In genomic region chr19:4820678-4821303, GRCm38 (mm10) we compare ENCODE assay signal across 9 mouse cellular contexts. TPM values are rescaled to one million over a fixed set of nuclear protein-coding genes. Genes with fewer than 3 reads are reported as not detected.
DNase-seq lines count a peak whose midpoint lies in the region; ATAC-seq lines count a peak whose summit lies in the region.
"Had no signal": no experiment of that assay in that cellular context is flagged by ENCODE, and none has a peak within 500 bp of the region (broad histone marks: within the 10 kb centered on the region; RNA-seq: fewer than 3 reads in every experiment).

No protein-coding gene starts in this region.

- 0 out of 2 replicates have a peak overlapping the region, but pooled peaks have one; percentile 40 for H3K27ac ChIP-seq in intestine, embryonic 15.5 days

- DNase-seq in adrenal gland, adult (ENCODE audit: inconsistent age in 2 of 2, low spot score in 1 of 2), result peak; percentile 60 to 83
- DNase-seq in adrenal gland, postnatal 4 days (ENCODE audit: low spot score in 2 of 2), result no peak
- DNase-seq in 3T3-L1 (ENCODE audit: low read depth, low spot score), result peak; percentile 51
- peak; percentile 46 to 63 for DNase-seq in left cerebral cortex, adult 9 months (ENCODE audit: low spot score in 2 of 2)
- DNase-seq in right cerebral cortex, postnatal 10 days (ENCODE audit: low spot score in 2 of 2), result peak; percentile 88 to 89

- H3K36me3 ChIP-seq in intestine, embryonic 15.5 days, result peaks cover 7% of the 10 kb centered on the region

- no peak overlapping the region for H3K4me3 ChIP-seq in intestine, embryonic 15.5 days (replicated peaks)

- 0 out of 2 replicates have a peak, but pooled peaks cover under 1% of the 10 kb centered on the region for H3K9me3 ChIP-seq in intestine, embryonic 15.5 days

- H3K27me3 ChIP-seq in intestine, embryonic 15.5 days (replicated peaks), result no peaks in the 10 kb centered on the region

- WGBS in intestine, embryonic 15.5 days, result 55% methylated on average over 5 of the region's 5 CpGs

- H3K4me2 ChIP-seq in intestine, embryonic 15.5 days (replicated peaks), result no peak overlapping the region

- ATAC-seq in frontal cortex, adult (ENCODE audit: low TSS enrichment), result peak; percentile 52; the same call in 1 of the 2 replicates
- peak; percentile 96 for ATAC-seq in intestine, embryonic 15.5 days
- ATAC-seq in activated CD4-positive, CD25-positive, alpha-beta regulatory T cell, adult 4 months, result no peak

- peaks cover 2% of the 10 kb centered on the region; the same call in 1 of the 2 replicates for H3K4me1 ChIP-seq in intestine, embryonic 15.5 days (replicated peaks)

- no peak overlapping the region for H3K9ac ChIP-seq in intestine, embryonic 15.5 days

RNA-seq across cellular contexts. Expression of gene Rbm14, which starts 9.4 kb away (rescaled TPM):
- 10 to 100 TPM; 55.8 to 57.7 TPM for total RNA-seq in adrenal gland, postnatal 4 days (2021)
- polyA plus RNA-seq in intestine, embryonic 15.5 days (2015; fragmentation: Nextera tagmentation; extraction: Ambion mirVana), result 73.6 and 80.0 TPM in 2 replicates
- polyA plus RNA-seq in activated CD4-positive, CD25-positive, alpha-beta regulatory T cell, adult 4 months (2017; shearing (Covaris generic)), result 10 to 100 TPM; 18.3 to 54.9 TPM

RNA-seq across cellular contexts. Expression of gene Gm21992, which starts 9.4 kb away (rescaled TPM):
- 10 to 100 TPM; 15.1 to 27.1 TPM for total RNA-seq in adrenal gland, postnatal 4 days (2021)
- 32.4 and 35.3 TPM in 2 replicates for polyA plus RNA-seq in intestine, embryonic 15.5 days (2015; fragmentation: Nextera tagmentation; extraction: Ambion mirVana)
- polyA plus RNA-seq in activated CD4-positive, CD25-positive, alpha-beta regulatory T cell, adult 4 months (2017; shearing (Covaris generic)), result 10 to 100 TPM; 36.1 to 36.5 TPM

RNA-seq across cellular contexts. Expression of gene Ccs, which starts 18.3 kb away (rescaled TPM):
- total RNA-seq in adrenal gland, postnatal 4 days (2021), result 10 to 100 TPM; 87.5 to 98.7 TPM
- 51.3 and 56.7 TPM in 2 replicates for polyA plus RNA-seq in intestine, embryonic 15.5 days (2015; fragmentation: Nextera tagmentation; extraction: Ambion mirVana)
- 100 to 1,000 TPM in 1 of 2 experiments, 10 to 100 TPM in 1; 94.7 to 162 TPM for polyA plus RNA-seq in activated CD4-positive, CD25-positive, alpha-beta regulatory T cell, adult 4 months (2017; shearing (Covaris generic))

RNA-seq across cellular contexts. Expression of gene Ccdc87, which starts 18.4 kb away (rescaled TPM):
- under 1 TPM in 1 of 2 experiments, not detected in 1; 0.17 TPM for total RNA-seq in adrenal gland, postnatal 4 days (2021)
- not detected in 2 replicates for polyA plus RNA-seq in intestine, embryonic 15.5 days (2015; fragmentation: Nextera tagmentation; extraction: Ambion mirVana)
- not detected for polyA plus RNA-seq in activated CD4-positive, CD25-positive, alpha-beta regulatory T cell, adult 4 months (2017; shearing (Covaris generic))
- polyA plus RNA-seq: embryonic facial prominence, embryonic 11.5 days had no signal

RNA-seq across cellular contexts. Expression of gene Rbm4, which starts 27.1 kb away (rescaled TPM):
- total RNA-seq in adrenal gland, postnatal 4 days (2021), result 10 to 100 TPM; 65.4 to 65.7 TPM
- 43.8 and 51.0 TPM in 2 replicates for polyA plus RNA-seq in intestine, embryonic 15.5 days (2015; fragmentation: Nextera tagmentation; extraction: Ambion mirVana)
- 10 to 100 TPM; 25.8 to 50.9 TPM for polyA plus RNA-seq in activated CD4-positive, CD25-positive, alpha-beta regulatory T cell, adult 4 months (2017; shearing (Covaris generic))

Comparison
In these comparisons a context has a peak if more than half of its experiments do, and no peak if none do; other contexts are left out.
1. DNase-seq: peak in adrenal gland, adult (2 of 2), 3T3-L1 (single experiment), left cerebral cortex, adult 9 months (2 of 2) and right cerebral cortex, postnatal 10 days (2 of 2); none in adrenal gland, postnatal 4 days (0 of 2).